ENCODE assay signal across 9 mouse cellular contexts in genomic region chr10:8761656-8762055, GRCm38 (mm10).
DNase-seq lines count a peak whose midpoint lies in the region; ATAC-seq and TF ChIP-seq lines count a peak whose summit lies in the region.
"Had no signal": no experiment of that assay in that cellular context is flagged by ENCODE, and none has a peak within 500 bp of the region (broad histone marks: within the 10 kb centered on the region; RNA-seq: fewer than 3 reads in every experiment).

No protein-coding gene starts in this region.

- no peaks in the 10 kb centered on the region for H3K79me2 ChIP-seq in C2C12 (ENCODE audit: control insufficient read depth, insufficient read depth)

- H3K79me3 ChIP-seq in C2C12 (ENCODE audit: low read depth): no peaks in the 10 kb centered on the region

- H3K36me3 ChIP-seq in heart, embryonic 16.5 days (ENCODE audit: control insufficient read depth, insufficient read depth): no peaks in the 10 kb centered on the region
- no peaks in the 10 kb centered on the region for H3K36me3 ChIP-seq in C2C12 (ENCODE audit: control insufficient read depth, insufficient read depth)
- no peaks in the 10 kb centered on the region for H3K36me3 ChIP-seq in forebrain, embryonic 12.5 days (replicated peaks)
- H3K36me3 ChIP-seq in liver, postnatal 0 days (replicated peaks; ENCODE audit: insufficient read depth, low read length): no peaks in the 10 kb centered on the region
- H3K36me3 ChIP-seq: G1E had no signal

- 55% methylated on average over 9 of the region's 9 CpGs for WGBS in heart, embryonic 16.5 days
- WGBS in forebrain, embryonic 12.5 days: 47% methylated on average over 9 of the region's 9 CpGs
- 79% methylated on average over 9 of the region's 9 CpGs for WGBS in liver, postnatal 0 days (ENCODE audit: insufficient replicate concordance)

- no peak for DNase-seq in heart, adult 18-20 months
- no peak for DNase-seq in liver, postnatal 0 days
- DNase-seq in cerebellum, postnatal 14 days: no peak
- DNase-seq in gastrocnemius, adult 18-20 months (ENCODE audit: low spot score): no peak

- peak overlapping the region; percentile 65 for H3K9ac ChIP-seq in heart, embryonic 16.5 days (ENCODE audit: low read length)
- no peak overlapping the region for H3K9ac ChIP-seq in forebrain, embryonic 12.5 days
- H3K9ac ChIP-seq in liver, postnatal 0 days (replicated peaks): no peak overlapping the region

- H3K4me3 ChIP-seq in heart, embryonic 16.5 days (ENCODE audit: low read length): peak overlapping the region; percentile 48
- peak overlapping the region; percentile 6 for H3K4me3 ChIP-seq in C2C12 (ENCODE audit: insufficient read depth, poor library complexity, severe bottlenecking)
- peak overlapping the region; percentile 25 for H3K4me3 ChIP-seq in forebrain, embryonic 12.5 days (replicated peaks)
- no peak overlapping the region for H3K4me3 ChIP-seq in liver, postnatal 0 days (ENCODE audit: low read depth, low read length)

- TF ChIP-seq CTCF in C2C12 (IDR thresholded peaks at IDR 0.05; ENCODE audit: control insufficient read depth, insufficient read depth, insufficient read length): no peak
- no peak for TF ChIP-seq CTCF in liver, postnatal 0 days (IDR thresholded peaks at IDR 0.05; ENCODE audit: low read depth)

- H3ac ChIP-seq in C2C12 (ENCODE audit: control insufficient read depth, insufficient read length, low read depth): no peak overlapping the region

- TF ChIP-seq EP300 in liver, postnatal 0 days (IDR thresholded peaks at IDR 0.05; ENCODE audit: low read depth): no peak

- peaks cover 19% of the 10 kb centered on the region for H3K4me1 ChIP-seq in heart, embryonic 16.5 days (ENCODE audit: control insufficient read depth, insufficient read depth, low read length)
- peaks cover 51% of the 10 kb centered on the region for H3K4me1 ChIP-seq in forebrain, embryonic 12.5 days
- H3K4me1 ChIP-seq in liver, postnatal 0 days (ENCODE audit: insufficient read depth): peaks cover 3% of the 10 kb centered on the region; the same call in 1 of the 2 replicates

- H3K27me3 ChIP-seq in heart, embryonic 16.5 days (ENCODE audit: control insufficient read depth, insufficient read depth, low read length): no peaks in the 10 kb centered on the region
- H3K27me3 ChIP-seq in C2C12 (ENCODE audit: control insufficient read depth, insufficient read depth, insufficient read length): no peaks in the 10 kb centered on the region
- peaks cover 7% of the 10 kb centered on the region; the same call in 1 of the 2 replicates for H3K27me3 ChIP-seq in forebrain, embryonic 12.5 days
- no peaks in the 10 kb centered on the region for H3K27me3 ChIP-seq in liver, postnatal 0 days (ENCODE audit: insufficient read depth, low read length)

- peak overlapping the region; percentile 67 for H3K27ac ChIP-seq in heart, embryonic 16.5 days (ENCODE audit: low read length)
- H3K27ac ChIP-seq in forebrain, embryonic 12.5 days: peak overlapping the region; percentile 53; the same call in 1 of the 2 replicates
- H3K27ac ChIP-seq in liver, postnatal 0 days (ENCODE audit: low read depth): peak overlapping the region; percentile 59; the same call in 1 of the 2 replicates

- H3K4me2 ChIP-seq in heart, embryonic 16.5 days (ENCODE audit: low read depth, low read length): peak overlapping the region; percentile 68
- H3K4me2 ChIP-seq in forebrain, embryonic 12.5 days: peak overlapping the region; percentile 51
- H3K4me2 ChIP-seq in liver, postnatal 0 days (ENCODE audit: low read depth, low read length): 0 out of 2 replicates have a peak overlapping the region, but pooled peaks have one; percentile 0

- no peaks in the 10 kb centered on the region for H3K9me3 ChIP-seq in heart, embryonic 16.5 days (replicated peaks; ENCODE audit: control insufficient read depth, low read length)
- H3K9me3 ChIP-seq in forebrain, embryonic 12.5 days: no peaks in the 10 kb centered on the region
- H3K9me3 ChIP-seq in liver, postnatal 0 days (ENCODE audit: low read length): no peaks in the 10 kb centered on the region

- no peak for ATAC-seq in heart, embryonic 16.5 days (replicated peaks; ENCODE audit: extremely low read depth, insufficient read depth, low FRiP score)
- ATAC-seq in forebrain, embryonic 12.5 days (ENCODE audit: low FRiP score): no peak
- ATAC-seq in liver, postnatal 0 days: no peak
- no peak for ATAC-seq in megakaryocyte progenitor cell, adult 5-6 weeks (replicated peaks; ENCODE audit: poor library complexity)

TF ChIP-seq in C2C12, 6 proteins besides CTCF, POLR2A, EP300 and RAD21:
- TF ChIP-seq MAX (IDR thresholded peaks at IDR 0.05) (no peak), FOSL1 (IDR thresholded peaks at IDR 0.05; ENCODE audit: insufficient read depth, low read length, poor library complexity, severe bottlenecking) (no peak), MYOG (IDR thresholded peaks at IDR 0.05; ENCODE audit: control insufficient read depth, extremely low read depth, insufficient read length) (no peak), USF1 (IDR thresholded peaks at IDR 0.05; ENCODE audit: low read depth) (no peak), MYOD1 (IDR thresholded peaks at IDR 0.05; ENCODE audit: control insufficient read depth, insufficient read length, low read depth) (no peak), CEBPB (IDR thresholded peaks at IDR 0.05; ENCODE audit: low read depth) (no peak)

Comparison
In these comparisons a context has a peak if more than half of its experiments do, and no peak if none do; other contexts are left out.
1. H3K4me2 ChIP-seq: peak in every context shown above with its lines; median percentile 68 in heart, embryonic 16.5 days; 51 in forebrain, embryonic 12.5 days; 0 in liver, postnatal 0 days.